Mouse (Mus musculus) E14TG2a.4 (cell line): ENCODE data around the gene Ifi214.
"Not testable (repeated sequence)": the region's sequence is repeated elsewhere in the genome, so short reads cannot be mapped to it uniquely, and the experiment has no call there.

Source experiments
- CTCF ChIP-seq: conservative IDR thresholded peaks from 2 replicates; pipeline ENCODE4 v1.5.1; 2014; ENCODE audit warnings: low read length
- NANOG ChIP-seq: IDR thresholded peaks from 2 replicates; pipeline ENCODE4 v1.6.1; 2014; ENCODE audit warnings: borderline replicate concordance, low read length, mixed read lengths
- POU5F1 ChIP-seq: IDR thresholded peaks from 2 replicates; pipeline ENCODE4 v1.6.1; 2014; ENCODE audit warnings: low read length, borderline replicate concordance

DNA sequence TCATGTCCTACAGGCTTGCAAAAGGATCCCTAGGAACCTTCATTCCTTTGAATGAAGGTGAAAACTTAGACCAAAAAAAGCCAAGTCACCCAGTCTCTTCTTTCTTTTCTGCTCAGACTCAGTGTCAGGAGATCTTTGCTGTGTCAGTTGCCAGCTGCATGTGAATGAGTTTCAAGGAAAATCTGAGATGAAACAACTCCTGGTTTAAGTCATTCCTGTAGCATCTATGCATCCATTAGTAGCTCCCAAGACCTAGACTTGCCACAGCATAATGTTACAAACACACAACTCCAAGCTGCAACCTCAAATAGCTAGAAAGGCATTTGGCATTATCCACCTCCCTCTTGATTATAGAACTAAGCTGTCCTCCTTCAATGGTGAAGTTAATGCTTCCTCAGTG, 44.3 kb downstream of the Ifi214 start:
- not testable (repeated sequence) for TF ChIP-seq CTCF, NANOG, POU5F1
